Mouse (Mus musculus) spleen, adult 2 months (tissue): Measurements from ENCODE around the gene Slco3a1.

ENCODE experiments used
- CTCF ChIP-seq: fragments of 200-500 bp; IDR thresholded peaks from 2 replicates; pipeline ENCODE4 v1.5.1; 2011; ENCODE audit warnings: mild to moderate bottlenecking, inconsistent platforms; ENCODE audit not compliant: insufficient read depth, insufficient read length, insufficient replicate concordance; ENCODE audit errors: extremely low read depth
- POLR2A ChIP-seq: fragments of 200-500 bp; IDR thresholded peaks from 2 replicates; pipeline ENCODE4 v1.6.1; 2011; ENCODE audit warnings: low read depth, low read length, inconsistent platforms

- TF ChIP-seq CTCF (no peak), POLR2A (no peak)
Observed at GRCm38 (mm10) chr7:74323683-74324082, 230.9 kb downstream of the Slco3a1 start.
